In the genomic region with DNA sequence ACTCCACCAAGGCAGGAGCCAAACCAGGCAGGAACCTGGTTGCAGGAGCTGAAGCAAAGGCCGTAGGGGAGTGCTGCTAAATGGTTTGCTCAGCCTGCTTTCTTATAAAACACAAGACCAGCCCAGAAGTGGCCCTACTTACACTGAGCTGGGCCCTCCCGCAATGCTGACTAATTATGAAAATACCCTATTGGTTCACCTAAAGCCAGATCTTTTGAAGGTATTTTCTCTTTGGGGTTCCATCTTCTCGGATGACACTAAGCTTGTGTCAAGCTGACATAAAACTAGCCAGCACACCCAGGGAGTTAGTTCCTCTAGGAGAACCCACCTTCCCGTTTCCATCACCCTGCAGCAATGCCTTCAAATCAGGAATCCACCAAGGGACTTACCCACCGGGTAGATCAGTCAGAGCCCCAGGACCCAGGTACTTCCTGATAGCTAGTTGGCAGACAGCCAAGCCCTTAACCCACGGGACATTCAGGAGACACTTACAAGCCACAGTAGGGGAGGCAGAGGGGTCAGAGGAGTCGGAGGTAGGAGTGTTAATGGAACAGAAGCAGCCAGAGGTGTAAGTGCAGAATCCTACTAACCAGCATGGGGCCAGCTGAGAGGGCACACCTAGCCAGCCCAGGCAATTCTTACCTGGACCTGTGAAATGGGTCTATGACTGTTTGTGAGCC, we compare ENCODE assay signal across 21 mouse cellular contexts.
DNase-seq lines count a peak whose midpoint lies in the region; ATAC-seq lines count a peak whose summit lies in the region.
"Had no signal": no experiment of that assay in that cellular context is flagged by ENCODE, and none has a peak within 500 bp of the region (broad histone marks: within the 10 kb centered on the region; RNA-seq: fewer than 3 reads in every experiment).

No protein-coding gene starts in this region.

- 52% methylated on average over 7 of the region's 7 CpGs for WGBS in intestine, embryonic 16.5 days
- WGBS in hindbrain, embryonic 14.5 days: 74% methylated on average over 7 of the region's 7 CpGs

- H3K4me2 ChIP-seq in intestine, embryonic 16.5 days (ENCODE audit: low read depth, low read length): no peak overlapping the region
- no peak overlapping the region for H3K4me2 ChIP-seq in hindbrain, embryonic 14.5 days (replicated peaks)
- H3K4me2 ChIP-seq: embryonic facial prominence, embryonic 13.5 days; heart, embryonic 11.5 days; hindbrain, embryonic 15.5 days; limb, embryonic 12.5 days; liver, embryonic 13.5 days had no signal

- H3K27me3 ChIP-seq in intestine, embryonic 16.5 days (replicated peaks; ENCODE audit: control insufficient read depth, insufficient read depth, low read length): no peaks in the 10 kb centered on the region
- no peaks in the 10 kb centered on the region for H3K27me3 ChIP-seq in hindbrain, embryonic 14.5 days (ENCODE audit: control insufficient read depth, insufficient read depth, low read length)
- H3K27me3 ChIP-seq: embryonic facial prominence, embryonic 13.5 days; hindbrain, embryonic 15.5 days; limb, embryonic 12.5 days had no signal

- H3K9me3 ChIP-seq in intestine, embryonic 16.5 days (ENCODE audit: control insufficient read depth, low read length): no peaks in the 10 kb centered on the region
- H3K9me3 ChIP-seq in hindbrain, embryonic 14.5 days (ENCODE audit: control insufficient read depth, low read length): no peaks in the 10 kb centered on the region
- H3K9me3 ChIP-seq: embryonic facial prominence, embryonic 13.5 days; hindbrain, embryonic 15.5 days; limb, embryonic 12.5 days; liver, embryonic 13.5 days had no signal

- no peaks in the 10 kb centered on the region for H3K4me1 ChIP-seq in intestine, embryonic 16.5 days (ENCODE audit: control insufficient read depth, insufficient read depth, low read length)
- H3K4me1 ChIP-seq in hindbrain, embryonic 14.5 days (replicated peaks; ENCODE audit: control insufficient read depth, insufficient read depth, low read length): no peaks in the 10 kb centered on the region
- H3K4me1 ChIP-seq: hindbrain, embryonic 15.5 days had no signal

- H3K27ac ChIP-seq in intestine, embryonic 16.5 days (ENCODE audit: low read length): no peak overlapping the region
- no peak overlapping the region for H3K27ac ChIP-seq in hindbrain, embryonic 14.5 days
- H3K27ac ChIP-seq: embryonic facial prominence, embryonic 13.5 days; hindbrain, embryonic 15.5 days; limb, embryonic 12.5 days; liver, embryonic 13.5 days had no signal

- H3K4me3 ChIP-seq in intestine, embryonic 16.5 days (ENCODE audit: low read length): no peak overlapping the region
- no peak overlapping the region for H3K4me3 ChIP-seq in hindbrain, embryonic 14.5 days (replicated peaks; ENCODE audit: low read length)
- H3K4me3 ChIP-seq: embryonic facial prominence, embryonic 13.5 days; hindbrain, embryonic 15.5 days; limb, embryonic 12.5 days; liver, embryonic 13.5 days had no signal

- no peaks in the 10 kb centered on the region for H3K36me3 ChIP-seq in intestine, embryonic 16.5 days (ENCODE audit: control insufficient read depth, insufficient read depth, low read length)
- no peaks in the 10 kb centered on the region for H3K36me3 ChIP-seq in hindbrain, embryonic 14.5 days (replicated peaks; ENCODE audit: control insufficient read depth, insufficient read depth)
- H3K36me3 ChIP-seq: embryonic facial prominence, embryonic 13.5 days; hindbrain, embryonic 15.5 days; limb, embryonic 12.5 days; liver, embryonic 13.5 days had no signal

- DNase-seq in lung, adult 18-20 months: peak; percentile 34 to 40
- no peak for DNase-seq in lung, postnatal 25 days (ENCODE audit: low spot score)
- peak; percentile 34 for DNase-seq in 416B (ENCODE audit: low read depth)
- DNase-seq in ES-CJ7 (ENCODE audit: low read depth, low spot score): peak; percentile 46
- no peak for DNase-seq in right cerebral cortex, postnatal 4 days
- DNase-seq in hindbrain, embryonic 14.5 days (ENCODE audit: low spot score): no peak
- no peak for DNase-seq in gastrocnemius, postnatal 4 days (ENCODE audit: low spot score in 2 of 2)
- DNase-seq: adrenal gland, postnatal 10 days; B cell, adult 2 months; cerebellum, adult 18-20 months; gastrocnemius, postnatal 25 days; heart, postnatal 14 days; kidney, adult 9 months; kidney, postnatal 4 days; liver, embryonic 13.5 days; right cerebral cortex, postnatal 14 days had no signal

- no peak overlapping the region for H3K9ac ChIP-seq in intestine, embryonic 16.5 days (ENCODE audit: low read depth, low read length)
- no peak overlapping the region for H3K9ac ChIP-seq in hindbrain, embryonic 14.5 days
- H3K9ac ChIP-seq: embryonic facial prominence, embryonic 13.5 days; hindbrain, embryonic 15.5 days; limb, embryonic 12.5 days; liver, embryonic 13.5 days had no signal

- ATAC-seq in intestine, embryonic 16.5 days: peak; percentile 72
- no peak for ATAC-seq in hindbrain, embryonic 14.5 days (ENCODE audit: low FRiP score)

Comparison
In these comparisons a context has a peak if more than half of its experiments do, and no peak if none do; other contexts are left out.
1. DNase-seq: peak in lung, adult 18-20 months (2 of 2), 416B (single experiment) and ES-CJ7 (single experiment); none in lung, postnatal 25 days (single experiment), right cerebral cortex, postnatal 4 days (single experiment), hindbrain, embryonic 14.5 days (single experiment) and gastrocnemius, postnatal 4 days (0 of 2).